Mouse (Mus musculus) neural tube, embryonic 15.5 days (tissue): ENCODE measurements around the gene Ube2g2. TPM values are rescaled to one million over a fixed set of nuclear protein-coding genes. Genes with fewer than 3 reads are reported as not detected.

ENCODE experiments used
- ATAC-seq: fragments of 200-750 bp; cut with Nextera tagmentation; 2 replicates; pipeline ENCODE4 v1.8.0; 2017; ENCODE audit warnings: mild to moderate bottlenecking, moderate TSS enrichment, moderate library complexity; ENCODE audit not compliant: low FRiP score
- H3K27ac ChIP-seq: fragments of 300-500 bp; sonication (generic); replicated peaks from 2 replicates; pipeline ENCODE4 v1.5.1; 2015; ENCODE audit warnings: mild to moderate bottlenecking, inconsistent platforms
- H3K27me3 ChIP-seq: fragments of 300-500 bp; sonication (generic); replicated peaks from 2 replicates; pipeline ENCODE4 v1.6.1; 2015; ENCODE audit warnings: inconsistent platforms
- H3K36me3 ChIP-seq: fragments of 300-500 bp; sonication (generic); 2 replicates; pipeline ENCODE4 v1.6.1; 2015; ENCODE audit warnings: inconsistent platforms
- H3K4me1 ChIP-seq: fragments of 300-500 bp; sonication (generic); 2 replicates; pipeline ENCODE4 v1.6.1; 2015; ENCODE audit warnings: inconsistent platforms
- H3K4me2 ChIP-seq: fragments of 300-500 bp; sonication (generic); 2 replicates; pipeline ENCODE4 v1.6.1; 2015; ENCODE audit warnings: inconsistent platforms, mild to moderate bottlenecking, moderate library complexity
- H3K4me3 ChIP-seq: fragments of 300-500 bp; sonication (generic); replicated peaks from 2 replicates; pipeline ENCODE4 v1.5.1; 2015; ENCODE audit warnings: mild to moderate bottlenecking, inconsistent platforms
- H3K9ac ChIP-seq: fragments of 300-500 bp; sonication (generic); replicated peaks from 2 replicates; pipeline ENCODE4 v1.6.1; 2015; ENCODE audit warnings: mild to moderate bottlenecking, inconsistent platforms
- H3K9me3 ChIP-seq: fragments of 300-500 bp; sonication (generic); replicated peaks from 2 replicates; pipeline ENCODE4 v1.6.1; 2016; ENCODE audit warnings: inconsistent platforms
- WGBS: fragments of 180-500 bp; shearing (Covaris S2); methylation state at CpG from one replicate; pipeline ENCODE4 v1.1.7; 2015; ENCODE audit warnings: mixed read lengths; 5-methylcytosine and 5-hydroxymethylcytosine counted together
- polyA plus RNA-seq: library from polyadenylated mRNA; unstranded; fragments of >200 nt; fragmentation: Nextera tagmentation; extraction: Ambion mirVana; gene quantifications from 2 replicates; pipeline ENCODE4 v1.2.1, GENCODE M21; 2015

Ube2g2 gene
- polyA plus RNA-seq, 1 experiment from 2014 or later, result 77.1 TPM

GRCm38 (mm10) chr10:77589117-77589516 is 33.0 kb upstream of the Ube2g2 start:
- H3K4me3 ChIP-seq, result no peak overlapping the region
- no peak overlapping the region for H3K9ac ChIP-seq
- H3K27me3 ChIP-seq, result no peaks in the 10 kb centered on the region
- 81% methylated on average over 7 of the region's 7 CpGs for WGBS
- no peak for ATAC-seq
- H3K36me3 ChIP-seq, result peaks cover 42% of the 10 kb centered on the region
- peak overlapping the region; percentile 41; the same call in 1 of the 2 replicates for H3K27ac ChIP-seq
- H3K4me1 ChIP-seq, result peaks cover 32% of the 10 kb centered on the region
- H3K9me3 ChIP-seq, result no peaks in the 10 kb centered on the region
- no peak overlapping the region for H3K4me2 ChIP-seq

GRCm38 (mm10) chr10:77589749-77590148 is 32.3 kb upstream of the Ube2g2 start:
- ATAC-seq, result peak; percentile 39; the same call in 1 of the 2 replicates

GRCm38 (mm10) chr10:77590812-77591211 is 31.3 kb upstream of the Ube2g2 start:
- Histone ChIP-seq H3K36me3 (peaks cover 59% of the 10 kb centered on the region), H3K27me3 (no peaks in the 10 kb centered on the region)
- no peak for ATAC-seq

More at GRCm38 (mm10) chr10:77589749-77590148, 32.3 kb upstream of the Ube2g2 start:
- H3K4me2 ChIP-seq, result no peak overlapping the region
- H3K27me3 ChIP-seq, result no peaks in the 10 kb centered on the region
- H3K36me3 ChIP-seq, result peaks cover 48% of the 10 kb centered on the region
- H3K9me3 ChIP-seq, result no peaks in the 10 kb centered on the region
- H3K27ac ChIP-seq, result peak overlapping the region; percentile 41; the same call in 1 of the 2 replicates
- 69% methylated on average over 8 of the region's 8 CpGs for WGBS
- H3K4me1 ChIP-seq, result peaks cover 32% of the 10 kb centered on the region
- no peak overlapping the region for H3K4me3 ChIP-seq
- H3K9ac ChIP-seq, result no peak overlapping the region

GRCm38 (mm10) chr10:77591546-77591945 is 30.5 kb upstream of the Ube2g2 start:
- Histone ChIP-seq H3K4me1 (peaks cover 24% of the 10 kb centered on the region), H3K4me2 (no peak overlapping the region), H3K36me3 (peaks cover 66% of the 10 kb centered on the region), H3K27ac (0 out of 2 replicates have a peak overlapping the region, but pooled peaks have one; percentile 13), H3K27me3 (no peaks in the 10 kb centered on the region), H3K4me3 (no peak overlapping the region), H3K9ac (no peak overlapping the region), H3K9me3 (no peaks in the 10 kb centered on the region)
- 72% methylated on average over 6 of the region's 6 CpGs for WGBS
- no peak for ATAC-seq

More at GRCm38 (mm10) chr10:77590812-77591211, 31.3 kb upstream of the Ube2g2 start:
- Histone ChIP-seq H3K9ac (no peak overlapping the region), H3K27ac (no peak overlapping the region), H3K4me2 (no peak overlapping the region), H3K4me1 (peaks cover 30% of the 10 kb centered on the region), H3K9me3 (no peaks in the 10 kb centered on the region), H3K4me3 (no peak overlapping the region)
- WGBS, result 50% methylated on average over 6 of the region's 6 CpGs

- Histone ChIP-seq H3K9ac (no peak overlapping the region), H3K36me3 (peaks cover 72% of the 10 kb centered on the region), H3K27ac (no peak overlapping the region), H3K4me3 (no peak overlapping the region), H3K27me3 (no peaks in the 10 kb centered on the region), H3K4me1 (0 out of 2 replicates have a peak, but pooled peaks cover under 1% of the 10 kb centered on the region), H3K9me3 (no peaks in the 10 kb centered on the region), H3K4me2 (no peak overlapping the region)
- no peak for ATAC-seq
- WGBS, result 89% methylated on average over 2 of the region's 2 CpGs
These were observed 26.0 kb upstream of the Ube2g2 start for GRCm38 (mm10) chr10:77596060-77596459.

- Histone ChIP-seq H3K4me1 (peaks cover 18% of the 10 kb centered on the region), H3K9me3 (no peaks in the 10 kb centered on the region), H3K4me3 (no peak overlapping the region), H3K36me3 (peaks cover 14% of the 10 kb centered on the region), H3K4me2 (no peak overlapping the region), H3K27me3 (no peaks in the 10 kb centered on the region), H3K9ac (no peak overlapping the region), H3K27ac (no peak overlapping the region)
- 60% methylated on average over 4 of the region's 4 CpGs for WGBS
- ATAC-seq, result no peak
These were observed 19.1 kb upstream of the Ube2g2 start for GRCm38 (mm10) chr10:77603021-77603420.

GRCm38 (mm10) chr10:77604111-77604510 is 18.0 kb upstream of the Ube2g2 start:
- peaks cover 3% of the 10 kb centered on the region for H3K36me3 ChIP-seq
- H3K4me1 ChIP-seq, result peaks cover 21% of the 10 kb centered on the region
- H3K4me2 ChIP-seq, result no peak overlapping the region
- WGBS, result 89% methylated on average over 6 of the region's 6 CpGs
- H3K9ac ChIP-seq, result no peak overlapping the region
- H3K9me3 ChIP-seq, result no peaks in the 10 kb centered on the region
- H3K27ac ChIP-seq, result no peak overlapping the region
- ATAC-seq, result no peak
- H3K27me3 ChIP-seq, result no peaks in the 10 kb centered on the region
- H3K4me3 ChIP-seq, result no peak overlapping the region

- no peak for ATAC-seq
- peaks cover 2% of the 10 kb centered on the region; the same call in 1 of the 2 replicates for H3K36me3 ChIP-seq
- no peak overlapping the region for H3K4me2 ChIP-seq
- H3K4me1 ChIP-seq, result peaks cover 21% of the 10 kb centered on the region
- no peak overlapping the region for H3K9ac ChIP-seq
- H3K27me3 ChIP-seq, result no peaks in the 10 kb centered on the region
- WGBS, result 87% methylated on average over 5 of the region's 5 CpGs
- H3K4me3 ChIP-seq, result no peak overlapping the region
- peak overlapping the region; percentile 97 for H3K27ac ChIP-seq
- no peaks in the 10 kb centered on the region for H3K9me3 ChIP-seq
These were observed 17.1 kb upstream of the Ube2g2 start for GRCm38 (mm10) chr10:77604958-77605357.

GRCm38 (mm10) chr10:77605368-77605767 is 16.7 kb upstream of the Ube2g2 start:
- 0 out of 2 replicates have a peak overlapping the region, but pooled peaks have one; percentile 4 for H3K9ac ChIP-seq

GRCm38 (mm10) chr10:77605908-77606826 is 15.9 kb upstream of the Ube2g2 start, which contains the start of the genes Sumo3 and Gm49325:
Gene Sumo3 (plus strand): TSS chr10:77606097.
Gene Gm49325 (plus strand): TSS chr10:77606197.
- WGBS, result under 1% methylated on average over 94 of the region's 119 CpGs
- H3K4me3 ChIP-seq, result peak within 1 kb of the TSS; percentile 67
- H3K4me1 ChIP-seq, result peaks cover 24% of the 10 kb centered on the region
- no peaks in the 10 kb centered on the region for H3K9me3 ChIP-seq
- peak; percentile 90 for ATAC-seq
- H3K9ac ChIP-seq, result peak within 1 kb of the TSS; percentile 83
- H3K27ac ChIP-seq, result peak within 1 kb of the TSS; percentile 97
- peak within 1 kb of the TSS; percentile 89 for H3K4me2 ChIP-seq
- H3K27me3 ChIP-seq, result no peaks in the 10 kb centered on the region
- H3K36me3 ChIP-seq, result peaks cover 13% of the 10 kb centered on the region

More at GRCm38 (mm10) chr10:77605368-77605767, 16.7 kb upstream of the Ube2g2 start:
- Histone ChIP-seq H3K9me3 (no peaks in the 10 kb centered on the region), H3K27me3 (no peaks in the 10 kb centered on the region), H3K4me3 (peak overlapping the region; percentile 67), H3K36me3 (peaks cover 5% of the 10 kb centered on the region), H3K4me1 (peaks cover 22% of the 10 kb centered on the region), H3K4me2 (peak overlapping the region; percentile 89), H3K27ac (peak overlapping the region; percentile 97)
- 35% methylated on average over 1 of the region's 1 CpGs for WGBS
- ATAC-seq, result peak; percentile 3

GRCm38 (mm10) chr10:77606855-77607254 is 15.2 kb upstream of the Ube2g2 start:
- 43% methylated on average over 7 of the region's 7 CpGs for WGBS

More at GRCm38 (mm10) chr10:77606855-77607254, 15.2 kb upstream of the Ube2g2 start:
- peaks cover 24% of the 10 kb centered on the region for H3K4me1 ChIP-seq
- peak overlapping the region; percentile 67 for H3K4me3 ChIP-seq
- peak overlapping the region; percentile 97 for H3K27ac ChIP-seq
- H3K9me3 ChIP-seq, result no peaks in the 10 kb centered on the region
- H3K9ac ChIP-seq, result peak overlapping the region; percentile 83
- peak overlapping the region; percentile 89 for H3K4me2 ChIP-seq
- H3K27me3 ChIP-seq, result no peaks in the 10 kb centered on the region
- ATAC-seq, result no peak; the same call in 1 of the 2 replicates
- peaks cover 20% of the 10 kb centered on the region for H3K36me3 ChIP-seq
